Mouse (Mus musculus) limb, embryonic 10.5 days (tissue): ENCODE results near the gene Gm10974. TPM values are rescaled to one million over a fixed set of nuclear protein-coding genes. Genes with fewer than 3 reads are reported as not detected.

Experiments
- DNase-seq: peaks from one replicate; pipeline ENCODE4 v3.0.0-alpha.2; 2017; ENCODE audit warnings: low spot score
- H3K27ac ChIP-seq: fragments of 300-500 bp; sonication (generic); 2 replicates; pipeline ENCODE4 v1.5.1; 2016; ENCODE audit warnings: mild to moderate bottlenecking
- H3K27me3 ChIP-seq: fragments of 300-500 bp; sonication (generic); 2 replicates; pipeline ENCODE4 v1.6.1; 2016; ENCODE audit warnings: low read depth, mild to moderate bottlenecking; ENCODE audit not compliant: poor library complexity, severe bottlenecking
- H3K36me3 ChIP-seq: fragments of 300-500 bp; sonication (generic); 2 replicates; pipeline ENCODE4 v1.6.1; 2016; ENCODE audit warnings: mild to moderate bottlenecking, moderate library complexity
- H3K4me1 ChIP-seq: fragments of 300-500 bp; sonication (generic); 2 replicates; pipeline ENCODE4 v1.6.1; 2016
- H3K4me3 ChIP-seq: fragments of 300-500 bp; sonication (generic); 2 replicates; pipeline ENCODE4 v1.5.1; 2016; ENCODE audit warnings: mild to moderate bottlenecking, moderate library complexity
- H3K9me3 ChIP-seq: fragments of 300-500 bp; sonication (generic); replicated peaks from 2 replicates; pipeline ENCODE4 v1.6.1; 2016; ENCODE audit warnings: mild to moderate bottlenecking
- WGBS: fragments of 180-500 bp; shearing (Covaris S2); methylation state at CpG from one replicate; pipeline ENCODE4 v1.1.7; 2016; 5-methylcytosine and 5-hydroxymethylcytosine counted together
- polyA plus RNA-seq: library from polyadenylated mRNA; unstranded; fragments of >200 nt; fragmentation: Nextera tagmentation; extraction: Ambion mirVana; gene quantifications from 2 replicates; pipeline ENCODE4 v1.2.1, GENCODE M21; 2016

The Gm10974 gene
- polyA plus RNA-seq, 1 experiment from 2014 or later: not detected

- H3K27me3 ChIP-seq: no peaks in the 10 kb centered on the region
- WGBS: 81% methylated on average over 5 of the region's 5 CpGs
- no peak overlapping the region for H3K27ac ChIP-seq
- H3K36me3 ChIP-seq: no peaks in the 10 kb centered on the region
- H3K4me3 ChIP-seq: no peak overlapping the region
- no peaks in the 10 kb centered on the region for H3K9me3 ChIP-seq
- DNase-seq: no peak
- no peaks in the 10 kb centered on the region for H3K4me1 ChIP-seq
Observed at GRCm38 (mm10) chr7:66369071-66369933, 3.6 kb downstream of the Gm10974 start.

- H3K4me1 ChIP-seq: no peaks in the 10 kb centered on the region
- DNase-seq: no peak
- H3K4me3 ChIP-seq: no peak overlapping the region
- H3K36me3 ChIP-seq: no peaks in the 10 kb centered on the region
- H3K27ac ChIP-seq: no peak overlapping the region
- H3K9me3 ChIP-seq: no peaks in the 10 kb centered on the region
- 83% methylated on average over 5 of the region's 5 CpGs for WGBS
- no peaks in the 10 kb centered on the region for H3K27me3 ChIP-seq
Observed at GRCm38 (mm10) chr7:66369934-66370445, 4.3 kb downstream of the Gm10974 start.

GRCm38 (mm10) chr7:66370970-66371369 is 5.3 kb downstream of the Gm10974 start:
- H3K4me1 ChIP-seq: no peaks in the 10 kb centered on the region
- DNase-seq: no peak
- H3K36me3 ChIP-seq: no peaks in the 10 kb centered on the region
- no peak overlapping the region for H3K4me3 ChIP-seq
- H3K27ac ChIP-seq: no peak overlapping the region
- H3K27me3 ChIP-seq: no peaks in the 10 kb centered on the region
- H3K9me3 ChIP-seq: no peaks in the 10 kb centered on the region
- WGBS: 93% methylated on average over 6 of the region's 6 CpGs

- Histone ChIP-seq H3K27me3 (no peaks in the 10 kb centered on the region), H3K4me1 (no peaks in the 10 kb centered on the region), H3K9me3 (no peaks in the 10 kb centered on the region), H3K27ac (no peak overlapping the region), H3K4me3 (no peak overlapping the region), H3K36me3 (no peaks in the 10 kb centered on the region)
- no peak for DNase-seq
- WGBS: 92% methylated on average over 3 of the region's 3 CpGs
Observed at GRCm38 (mm10) chr7:66373391-66373790, 7.7 kb downstream of the Gm10974 start.

- H3K27me3 ChIP-seq: no peaks in the 10 kb centered on the region
- no peak overlapping the region for H3K27ac ChIP-seq
- H3K9me3 ChIP-seq: no peaks in the 10 kb centered on the region
- H3K4me1 ChIP-seq: no peaks in the 10 kb centered on the region
- no peaks in the 10 kb centered on the region for H3K36me3 ChIP-seq
- WGBS: 85% methylated on average over 4 of the region's 4 CpGs
- DNase-seq: no peak
- no peak overlapping the region for H3K4me3 ChIP-seq
Observed at GRCm38 (mm10) chr7:66375736-66376135, 10.0 kb downstream of the Gm10974 start.

- WGBS: 85% methylated on average over 10 of the region's 10 CpGs
- Histone ChIP-seq H3K36me3 (no peaks in the 10 kb centered on the region), H3K27me3 (no peaks in the 10 kb centered on the region)
Observed at GRCm38 (mm10) chr7:66376560-66376959, 10.9 kb downstream of the Gm10974 start.

GRCm38 (mm10) chr7:66384213-66384612 is 18.5 kb downstream of the Gm10974 start:
- no peaks in the 10 kb centered on the region for H3K9me3 ChIP-seq
- no peaks in the 10 kb centered on the region for H3K27me3 ChIP-seq
- no peaks in the 10 kb centered on the region for H3K36me3 ChIP-seq
- H3K4me1 ChIP-seq: peaks cover 12% of the 10 kb centered on the region
- DNase-seq: no peak
- no peak overlapping the region for H3K27ac ChIP-seq
- WGBS: 77% methylated on average over 5 of the region's 5 CpGs
- no peak overlapping the region for H3K4me3 ChIP-seq

More at GRCm38 (mm10) chr7:66376560-66376959, 10.9 kb downstream of the Gm10974 start:
- Histone ChIP-seq H3K4me1 (no peaks in the 10 kb centered on the region), H3K27ac (no peak overlapping the region), H3K4me3 (no peak overlapping the region), H3K9me3 (no peaks in the 10 kb centered on the region)
- no peak for DNase-seq

GRCm38 (mm10) chr7:66384891-66385290 is 19.2 kb downstream of the Gm10974 start:
- Histone ChIP-seq H3K4me1 (peaks cover 12% of the 10 kb centered on the region), H3K27me3 (no peaks in the 10 kb centered on the region), H3K9me3 (no peaks in the 10 kb centered on the region), H3K4me3 (no peak overlapping the region), H3K36me3 (no peaks in the 10 kb centered on the region), H3K27ac (no peak overlapping the region)
- no peak for DNase-seq
- 92% methylated on average over 8 of the region's 8 CpGs for WGBS

GRCm38 (mm10) chr7:66385826-66386225 is 20.1 kb downstream of the Gm10974 start:
- Histone ChIP-seq H3K27me3 (no peaks in the 10 kb centered on the region), H3K4me3 (no peak overlapping the region), H3K27ac (no peak overlapping the region), H3K9me3 (no peaks in the 10 kb centered on the region), H3K4me1 (peaks cover 12% of the 10 kb centered on the region), H3K36me3 (no peaks in the 10 kb centered on the region)
- no peak for DNase-seq
- WGBS: 97% methylated on average over 12 of the region's 12 CpGs

- no peak for DNase-seq
- WGBS: 95% methylated on average over 6 of the region's 6 CpGs
- Histone ChIP-seq H3K36me3 (no peaks in the 10 kb centered on the region), H3K4me1 (peaks cover 12% of the 10 kb centered on the region), H3K27me3 (no peaks in the 10 kb centered on the region), H3K9me3 (no peaks in the 10 kb centered on the region), H3K4me3 (no peak overlapping the region), H3K27ac (no peak overlapping the region)
Observed at GRCm38 (mm10) chr7:66386411-66386810, 20.7 kb downstream of the Gm10974 start.

- WGBS: 2% methylated on average over 13 of the region's 13 CpGs
- peak overlapping the region; percentile 90 for H3K27ac ChIP-seq
- peak overlapping the region; percentile 67 for H3K4me3 ChIP-seq
- DNase-seq: peak; percentile 46
- H3K4me1 ChIP-seq: peaks cover 22% of the 10 kb centered on the region
- H3K36me3 ChIP-seq: no peaks in the 10 kb centered on the region
- H3K9me3 ChIP-seq: no peaks in the 10 kb centered on the region
- H3K27me3 ChIP-seq: no peaks in the 10 kb centered on the region
Observed at GRCm38 (mm10) chr7:66387419-66387812, 21.7 kb downstream of the Gm10974 start.

- Histone ChIP-seq H3K27me3 (no peaks in the 10 kb centered on the region), H3K4me3 (peak within 1 kb of the TSS; percentile 67), H3K27ac (peak within 1 kb of the TSS; percentile 90), H3K4me1 (peaks cover 27% of the 10 kb centered on the region), H3K9me3 (no peaks in the 10 kb centered on the region), H3K36me3 (no peaks in the 10 kb centered on the region)
- under 1% methylated on average over 70 of the region's 70 CpGs for WGBS
- peak; percentile 86 for DNase-seq
Observed at GRCm38 (mm10) chr7:66387813-66388521, 22.3 kb downstream of the Gm10974 start, which contains the start of gene Lrrk1. Gene Lrrk1, minus strand, starts transcription at chr7:66388350.
